Mouse (Mus musculus) Patski (cell line): Measurements from ENCODE around the gene Stard10. TPM values are rescaled to one million over a fixed set of nuclear protein-coding genes. Genes with fewer than 3 reads are reported as not detected.

Source experiments
- ATAC-seq: fragments of 100-300 bp; one replicate; pipeline ENCODE4 v1.8.0; 2021
- CTCF ChIA-PET: fragments of 350-600 bp; sonication (Branson Sonifier 250); formaldehyde crosslinking; loops from one replicate; lab custom pipeline; 2022; ENCODE audit warnings: inconsistent platforms; lab: Charles Lee
- POLR2A ChIA-PET: fragments of 350-600 bp; sonication (Branson Sonifier 250); formaldehyde crosslinking; loops from one replicate; lab custom pipeline; 2022; ENCODE audit warnings: antibody characterized with exemption, inconsistent platforms; lab: Charles Lee
- DNase-seq: peaks from one replicate; pipeline ENCODE4 v3.0.0-alpha.2; 2011; ENCODE audit warnings: low read depth, low spot score
- H3K27me3 ChIP-seq: fragments of 371-371 bp; one replicate; pipeline ENCODE4 v1.5.1; 2021
- CTCF ChIP-seq: fragments of 100-300 bp; IDR thresholded peaks from one replicate; pipeline ENCODE4 v1.5.1; 2021
- in situ Hi-C: fragments of 300-500 bp; cut with MboI; formaldehyde crosslinking; loops from 3 replicates; pipeline ENCODE4 v1.11.1; 2018; ENCODE audit warnings: low pct_unique_long_range_greater_than_20kb, mixed read lengths
- polyA plus RNA-seq: library from polyadenylated mRNA; unstranded; gene quantifications from one replicate; pipeline ENCODE4 v1.2.3, GENCODE M21; 2021

The Stard10 gene
- polyA plus RNA-seq, 1 experiment from 2014 or later = 68.5 TPM

DNA sequence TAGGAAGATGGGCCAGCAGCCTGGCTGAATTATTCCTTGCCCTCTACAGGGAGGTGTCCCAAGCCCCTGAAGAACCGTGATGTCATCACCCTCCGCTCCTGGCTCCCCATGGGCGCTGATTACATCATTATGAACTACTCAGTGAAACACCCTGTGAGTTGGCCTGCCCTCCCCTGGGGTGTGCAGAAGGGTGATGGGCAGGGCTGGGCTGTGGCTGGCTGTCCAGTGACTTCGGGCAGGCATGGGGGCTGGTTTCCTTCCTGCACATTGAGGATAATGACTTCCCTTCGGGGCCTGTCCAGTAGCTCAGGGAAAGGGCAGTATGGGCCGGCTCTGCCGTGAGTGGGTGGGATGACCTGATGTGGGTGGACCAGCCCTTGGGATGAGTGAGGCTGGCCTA, 26.2 kb downstream of the Stard10 start:
- no peak for TF ChIP-seq CTCF
- ChIA-PET CTCF (interaction anchor here (0.6 kb wide), 1 partner anchor 112 kb away, joined by 3 read pairs; no protein-coding TSS in a partner anchor), POLR2A (no interaction called here)
- H3K27me3 ChIP-seq = no peaks in the 10 kb centered on the region
- DNase-seq = no peak
- no peak for ATAC-seq
- in situ Hi-C loops = no loop called here

DNA sequence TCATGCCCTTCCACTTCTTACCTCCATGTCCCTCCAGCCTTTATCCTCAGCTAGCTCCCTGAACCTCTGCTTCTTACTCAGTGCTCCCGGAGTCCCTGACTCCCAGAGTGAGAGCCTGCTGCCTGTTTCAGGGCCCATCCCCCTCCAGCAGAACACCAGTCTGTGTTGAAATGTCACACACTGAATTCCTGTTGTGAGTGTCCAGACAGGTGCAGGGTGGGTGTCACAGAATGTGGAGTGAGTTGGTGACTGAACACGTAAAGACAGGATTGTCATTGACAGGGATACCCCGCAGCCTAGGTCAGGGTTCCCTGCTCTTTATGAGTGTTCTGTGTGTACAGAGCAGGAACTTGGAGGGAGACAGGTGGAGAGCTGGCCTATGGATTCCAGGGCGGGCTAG, 28.0 kb downstream of the Stard10 start:
- H3K27me3 ChIP-seq = no peaks in the 10 kb centered on the region
- ChIA-PET POLR2A (no interaction called here), CTCF (interaction anchor here (1.7 to 2.1 kb wide), 2 partner anchors 16 to 34 kb away, joined by 3 to 8 read pairs; no protein-coding TSS in a partner anchor)
- ATAC-seq = peak; percentile 1
- TF ChIP-seq CTCF = no peak
- DNase-seq = no peak
- in situ Hi-C loops = no loop called here

DNA sequence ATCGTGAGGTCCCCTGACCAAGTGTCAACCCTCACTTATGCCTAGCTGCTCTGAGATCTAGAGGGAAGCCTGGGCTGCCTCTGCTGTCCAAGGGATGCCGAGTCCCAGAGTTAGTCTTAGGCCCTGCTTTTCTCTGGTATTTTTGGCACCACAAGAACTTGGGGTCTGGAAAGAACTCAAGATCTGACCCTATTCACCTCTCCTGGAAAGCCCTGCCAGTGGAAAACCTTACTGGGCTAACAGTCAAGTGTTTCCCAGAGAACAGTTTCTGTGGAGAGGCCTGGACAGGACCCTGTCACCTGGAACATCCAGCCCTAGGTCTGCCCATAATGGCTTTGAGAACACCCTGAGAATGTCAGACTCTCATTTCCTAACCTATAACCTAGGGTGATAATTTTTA, 30.1 kb downstream of the Stard10 start:
- CTCF ChIA-PET = interaction anchor here (1.5 kb wide), 1 partner anchor 23 kb away, joined by 3 read pairs; no protein-coding TSS in a partner anchor

DNA sequence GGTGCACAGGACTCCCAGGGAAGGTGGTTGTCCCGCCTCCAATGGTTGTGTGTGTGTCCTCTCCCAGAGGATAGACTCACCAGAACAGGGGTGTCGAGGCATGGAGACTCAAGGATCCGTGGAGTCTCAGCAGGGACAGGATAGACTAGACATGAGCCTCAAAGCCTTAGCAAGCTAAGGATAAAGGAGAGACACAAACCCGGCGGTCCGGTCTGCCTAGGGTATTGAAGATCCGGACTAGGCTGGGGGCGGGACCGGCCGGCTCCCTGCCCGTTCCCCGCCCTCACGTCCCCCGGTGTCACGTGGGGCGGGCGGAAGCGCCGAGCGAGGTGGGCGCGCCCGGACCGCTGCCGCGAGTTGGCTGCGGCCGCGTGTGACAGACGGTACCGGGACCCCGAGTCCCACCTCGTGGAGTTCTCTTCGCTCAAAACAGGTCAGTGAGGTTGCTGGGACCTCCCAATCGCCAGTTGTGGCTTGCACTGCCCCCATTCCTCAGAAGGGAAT, 30.9 kb downstream of the Stard10 start, which contains the start of gene Arap1:
Gene Arap1 (plus strand): TSS at position 301 of the 504 bp plus-strand sequence.
- H3K27me3 ChIP-seq = no peaks in the 10 kb centered on the region
- ChIA-PET POLR2A (interaction anchor here (0.6 to 1.3 kb wide), 4 partner anchors 11 to 26 kb away, joined by 4 to 8 read pairs (median 4); no protein-coding TSS in a partner anchor), CTCF (interaction anchor here (1.1 to 1.5 kb wide), 4 partner anchors 10 to 25 kb away, joined by 3 to 4 read pairs (median 4); no protein-coding TSS in a partner anchor)
- DNase-seq (no peak), ATAC-seq (peak; percentile 66)
- TF ChIP-seq CTCF = no peak
- in situ Hi-C loops = no loop called here

More for the DNA sequence above, 30.1 kb downstream of the Stard10 start:
- no peaks in the 10 kb centered on the region for H3K27me3 ChIP-seq
- TF ChIP-seq CTCF = no peak
- no peak for DNase-seq
- in situ Hi-C loops = no loop called here
- ATAC-seq = no peak
- POLR2A ChIA-PET = no interaction called here

DNA sequence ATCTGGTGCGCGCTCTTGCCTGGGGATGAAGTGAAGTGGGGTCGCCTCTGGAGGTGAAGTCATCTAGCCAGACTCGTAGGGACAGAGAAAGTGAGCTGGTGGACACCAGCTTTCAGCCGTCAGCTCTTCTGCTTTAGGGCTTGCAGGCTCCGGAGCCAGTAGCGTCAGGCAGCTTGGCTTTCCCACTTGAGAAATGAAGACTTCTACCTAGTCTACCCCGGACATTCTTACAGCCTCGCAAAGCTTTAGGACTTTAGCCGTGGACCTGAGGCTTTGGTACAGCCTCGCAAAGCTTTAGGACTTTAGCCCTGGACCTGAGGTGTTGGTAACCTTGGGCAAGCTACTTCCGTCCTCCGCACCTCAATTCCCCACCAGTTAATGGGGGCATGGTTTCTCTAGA, 31.4 kb downstream of the Stard10 start:
- in situ Hi-C loops = no loop called here
- ATAC-seq (no peak), DNase-seq (no peak)
- H3K27me3 ChIP-seq = no peaks in the 10 kb centered on the region
- POLR2A ChIA-PET = interaction anchor here (0.9 to 1.3 kb wide), 3 partner anchors 10 to 27 kb away, joined by 4 to 8 read pairs (median 4); no protein-coding TSS in a partner anchor
- CTCF ChIA-PET = interaction anchor here (1.1 to 1.3 kb wide), 3 partner anchors 10 to 25 kb away, joined by 3 to 4 read pairs (median 4); no protein-coding TSS in a partner anchor
- no peak for TF ChIP-seq CTCF

DNA sequence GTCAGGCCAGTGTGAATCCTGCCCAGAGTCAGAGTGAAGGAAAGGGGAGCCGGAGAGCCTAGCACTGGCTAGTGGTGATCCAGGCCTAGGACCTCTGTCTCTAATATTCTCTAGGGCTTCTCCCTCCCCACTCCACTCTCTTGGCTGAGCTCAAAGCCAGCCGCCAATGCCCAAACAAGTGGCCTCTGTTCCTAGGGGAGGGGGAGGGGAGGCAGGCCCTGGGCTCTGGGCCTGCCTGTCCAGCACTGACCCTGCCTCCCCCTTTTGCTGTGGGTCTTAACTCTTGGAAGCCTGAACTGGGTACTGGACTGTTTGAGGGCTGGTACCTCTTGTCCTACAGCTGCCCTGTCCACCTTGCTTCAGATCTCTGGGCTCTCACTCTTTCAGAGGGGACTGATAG, 33.0 kb downstream of the Stard10 start:
- in situ Hi-C loops = no loop called here
- ATAC-seq = no peak
- no peak for DNase-seq
- TF ChIP-seq CTCF = no peak
- ChIA-PET CTCF (interaction anchor here (1.5 to 1.6 kb wide), 2 partner anchors 18 to 39 kb away, joined by 4 to 6 read pairs; no protein-coding TSS in a partner anchor), POLR2A (interaction anchor here (0.8 kb wide), 1 partner anchor 11 kb away, joined by 3 read pairs; no protein-coding TSS in a partner anchor)
- H3K27me3 ChIP-seq = no peaks in the 10 kb centered on the region

DNA sequence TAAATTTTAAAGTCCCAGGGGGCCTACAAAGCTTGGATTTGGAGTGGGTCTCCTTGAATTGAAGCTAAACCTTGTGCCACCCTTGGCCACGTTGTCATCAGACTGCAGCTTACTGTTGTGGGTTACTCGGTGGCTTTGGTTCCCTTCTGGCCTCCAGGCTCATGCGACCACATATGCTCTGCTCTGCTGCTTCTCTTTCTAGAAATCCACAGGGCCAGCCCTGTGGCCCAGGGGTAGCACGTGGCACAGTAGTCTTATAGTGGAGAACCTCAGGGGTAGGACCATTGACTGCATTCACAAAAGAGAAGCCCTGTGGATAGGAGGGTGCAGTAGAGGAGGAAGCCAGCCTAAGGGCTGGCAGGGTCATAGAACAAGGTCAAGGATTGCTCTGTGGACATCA, 35.5 kb downstream of the Stard10 start:
- H3K27me3 ChIP-seq = no peaks in the 10 kb centered on the region
- POLR2A ChIA-PET = no interaction called here
- ATAC-seq (no peak), DNase-seq (no peak)
- in situ Hi-C loops = no loop called here
- CTCF ChIA-PET = no interaction called here
- no peak for TF ChIP-seq CTCF

DNA sequence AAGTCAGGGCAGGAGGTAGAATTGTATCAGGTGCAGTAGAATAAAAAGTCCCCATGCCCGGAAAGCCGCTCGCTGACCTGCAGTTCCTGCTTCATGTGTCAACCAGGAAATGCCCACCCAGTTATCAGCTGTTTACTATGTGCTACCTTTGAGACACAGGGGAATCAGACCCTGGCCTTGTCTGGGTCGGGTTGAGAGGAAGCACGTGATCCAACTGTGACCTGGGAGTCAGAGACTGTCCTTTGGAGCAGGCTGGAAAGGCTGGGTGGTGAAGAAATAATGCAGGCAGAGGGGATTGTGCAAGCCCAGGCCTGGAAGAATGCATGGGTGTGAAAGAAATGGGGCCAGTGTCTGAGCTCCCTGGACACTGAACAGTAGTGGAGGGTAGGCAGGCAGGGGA, 37.5 kb downstream of the Stard10 start:
- POLR2A ChIA-PET = interaction anchor here (1.0 kb wide), 1 partner anchor 9 kb away, joined by 3 read pairs; no protein-coding TSS in a partner anchor
- CTCF ChIA-PET = interaction anchor here (0.6 to 1.5 kb wide), 2 partner anchors 14 to 44 kb away, joined by 4 read pairs; no protein-coding TSS in a partner anchor
- DNase-seq = no peak
- no peak for ATAC-seq
- in situ Hi-C loops = no loop called here
- no peak for TF ChIP-seq CTCF
- no peaks in the 10 kb centered on the region for H3K27me3 ChIP-seq

DNA sequence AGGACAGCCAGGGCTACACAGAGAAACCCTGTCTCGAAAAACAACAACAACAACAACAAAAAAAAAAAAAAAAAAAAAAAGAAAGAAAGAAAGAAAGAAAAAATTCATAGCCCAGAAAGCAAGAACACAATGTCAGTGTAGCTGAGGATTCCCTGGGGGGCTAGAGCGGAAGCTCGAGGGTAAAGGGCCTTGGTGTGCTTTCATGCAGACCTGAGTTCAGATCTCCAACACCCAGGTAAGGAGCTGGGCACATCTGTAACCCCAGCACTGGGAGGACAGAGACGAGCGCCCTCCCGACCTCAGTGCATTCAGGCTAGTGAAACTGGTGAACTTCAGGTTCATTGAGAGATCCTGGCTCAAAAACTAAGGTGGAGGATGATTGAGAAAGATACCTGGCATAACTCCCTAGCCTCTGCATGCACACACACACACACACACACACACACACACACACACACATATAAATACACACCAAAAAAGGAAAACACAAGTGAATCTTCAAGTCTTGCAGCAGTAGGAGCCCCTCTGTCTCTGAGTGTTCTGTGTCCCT, 38.7 kb downstream of the Stard10 start:
- CTCF ChIA-PET = interaction anchor here (1.1 to 1.5 kb wide), 2 partner anchors 13 to 67 kb away, joined by 3 to 4 read pairs; no protein-coding TSS in a partner anchor
- POLR2A ChIA-PET = no interaction called here

DNA sequence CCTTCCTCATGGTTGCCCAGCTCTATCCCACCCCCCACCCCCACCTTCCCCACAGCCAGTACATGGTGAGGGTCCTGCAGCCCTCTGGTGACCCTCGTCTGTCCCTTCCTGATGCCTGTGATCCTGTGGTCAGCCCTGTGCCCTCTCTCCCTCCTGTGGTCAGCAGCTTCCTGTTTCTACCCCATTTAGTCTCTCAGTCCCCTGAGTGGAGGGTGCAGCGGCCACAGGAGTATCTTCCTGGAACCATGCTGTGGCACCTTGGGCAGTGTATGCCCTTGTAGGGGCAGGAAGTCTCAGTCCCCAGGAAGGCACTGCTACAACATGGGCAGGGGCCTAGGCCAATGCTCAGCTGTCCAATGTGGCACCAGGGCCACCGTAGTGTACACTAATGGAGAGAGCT, 40.0 kb downstream of the Stard10 start:
- no peak for DNase-seq
- no peak for ATAC-seq
- POLR2A ChIA-PET = interaction anchor here (0.5 kb wide), 1 partner anchor 9 kb away, joined by 5 read pairs; no protein-coding TSS in a partner anchor
- no peak for TF ChIP-seq CTCF
- CTCF ChIA-PET = no interaction called here
- H3K27me3 ChIP-seq = no peaks in the 10 kb centered on the region
- in situ Hi-C loops = no loop called here

More for the DNA sequence above, 38.7 kb downstream of the Stard10 start:
- no peak for TF ChIP-seq CTCF
- no peaks in the 10 kb centered on the region for H3K27me3 ChIP-seq
- in situ Hi-C loops = no loop called here
- DNase-seq (no peak), ATAC-seq (no peak)
